Mouse (Mus musculus) liver, adult 2 months (tissue): ENCODE data around the gene Fbxo44. TPM values are rescaled to one million over a fixed set of nuclear protein-coding genes. Genes with fewer than 3 reads are reported as not detected.

Source experiments
- DNase-seq: peaks from one replicate; pipeline ENCODE4 v3.0.0-alpha.2; 2011; ENCODE audit warnings: low read depth, low spot score; ENCODE audit errors: extremely low read depth
- H3K27ac ChIP-seq: fragments of 200-500 bp; replicated peaks from 2 replicates; pipeline ENCODE4 v1.5.1; 2012; ENCODE audit warnings: low read depth, mild to moderate bottlenecking, control low read depth, inconsistent platforms, low read length; ENCODE audit not compliant: insufficient read depth
- H3K27me3 ChIP-seq: fragments of 200-500 bp; 2 replicates; pipeline ENCODE4 v1.6.1; 2012; ENCODE audit warnings: mild to moderate bottlenecking, moderate library complexity, low read length, inconsistent platforms; ENCODE audit not compliant: control insufficient read depth, insufficient read depth
- H3K36me3 ChIP-seq: fragments of 200-500 bp; 2 replicates; pipeline ENCODE4 v1.6.1; 2012; ENCODE audit warnings: low read length, inconsistent platforms; ENCODE audit not compliant: control insufficient read depth, insufficient read depth
- H3K4me1 ChIP-seq: fragments of 200-500 bp; 2 replicates; pipeline ENCODE4 v1.6.1; 2011; ENCODE audit warnings: low read length; ENCODE audit not compliant: control insufficient read depth, insufficient read depth
- H3K4me3 ChIP-seq: fragments of 200-500 bp; 2 replicates; pipeline ENCODE4 v1.5.1; 2011; ENCODE audit warnings: low read depth, mild to moderate bottlenecking, control low read depth, low read length, moderate library complexity; ENCODE audit not compliant: insufficient read depth
- H3K79me2 ChIP-seq: fragments of 200-500 bp; 2 replicates; pipeline ENCODE4 v1.6.1; 2012; ENCODE audit warnings: inconsistent platforms, mild to moderate bottlenecking, low read length, moderate library complexity; ENCODE audit not compliant: control insufficient read depth, insufficient read depth
- H3K9ac ChIP-seq: fragments of 200-500 bp; 2 replicates; pipeline ENCODE4 v1.6.1; 2012; ENCODE audit warnings: low read depth, mild to moderate bottlenecking, control low read depth, inconsistent platforms, low read length
- CTCF ChIP-seq: fragments of 200-500 bp; IDR thresholded peaks from 2 replicates; pipeline ENCODE4 v1.5.1; 2011; ENCODE audit warnings: low read depth, low read length, control low read depth
- POLR2A ChIP-seq: fragments of 200-500 bp; IDR thresholded peaks from 2 replicates; pipeline ENCODE4 v1.6.1; 2011; ENCODE audit warnings: low read length, control low read depth; ENCODE audit not compliant: insufficient read depth; ENCODE audit errors: extremely low read depth
- WGBS: fragments of 180-500 bp; shearing (Covaris S2); methylation state at CpG from one replicate; pipeline ENCODE4 v1.1.7; 2018; 5-methylcytosine and 5-hydroxymethylcytosine counted together
- polyA plus RNA-seq: library from polyadenylated mRNA; depleted of rRNA; stranded (reverse); fragments of >200 nt; gene quantifications from 2 replicates; pipeline ENCODE4 v1.2.3, GENCODE M21; 2012
- total RNA-seq: library from RNA; depleted of rRNA; stranded (reverse); fragments of >200 nt; gene quantifications from 2 replicates; pipeline ENCODE4 v1.2.3, GENCODE M21; 2014

Fbxo44 gene
- total and polyA plus RNA-seq, 2 experiments: 2.2 to 2.7 TPM

- WGBS: 4% methylated on average over 21 of the region's 21 CpGs
- Histone ChIP-seq H3K36me3 (no peaks in the 10 kb centered on the region), H3K27me3 (peaks cover 14% of the 10 kb centered on the region), H3K27ac (no peak overlapping the region), H3K9ac (no peak overlapping the region), H3K4me3 (no peak overlapping the region), H3K4me1 (no peaks in the 10 kb centered on the region), H3K79me2 (no peaks in the 10 kb centered on the region)
- TF ChIP-seq POLR2A: no peak
- TF ChIP-seq CTCF: no peak
- no peak for DNase-seq
These were observed 28.7 kb downstream of the Fbxo44 start for GRCm38 (mm10) chr4:148131497-148132081.

- H3K27ac ChIP-seq: no peak within 1 kb of the TSS
- H3K9ac ChIP-seq: no peak within 1 kb of the TSS
- no peak for DNase-seq
- no peaks in the 10 kb centered on the region for H3K36me3 ChIP-seq
- no peaks in the 10 kb centered on the region for H3K4me1 ChIP-seq
- no peaks in the 10 kb centered on the region for H3K79me2 ChIP-seq
- H3K4me3 ChIP-seq: no peak within 1 kb of the TSS
- H3K27me3 ChIP-seq: peaks cover 14% of the 10 kb centered on the region
- 2% methylated on average over 70 of the region's 87 CpGs for WGBS
- TF ChIP-seq CTCF (no peak), POLR2A (no peak)
These were observed 29.5 kb downstream of the Fbxo44 start, which contains the start of gene Draxin for GRCm38 (mm10) chr4:148130561-148131413. Gene Draxin (minus strand): TSS chr4:148130698.

GRCm38 (mm10) chr4:148130133-148130532 lies 30.1 kb downstream of the Fbxo44 start, which contains the start of gene Mad2l2:
Gene Mad2l2 (plus strand): TSS chr4:148130384.
- Histone ChIP-seq H3K27ac (no peak within 1 kb of the TSS), H3K9ac (no peak within 1 kb of the TSS), H3K4me3 (no peak within 1 kb of the TSS), H3K36me3 (no peaks in the 10 kb centered on the region), H3K79me2 (no peaks in the 10 kb centered on the region), H3K27me3 (peaks cover 14% of the 10 kb centered on the region), H3K4me1 (no peaks in the 10 kb centered on the region)
- no peak for TF ChIP-seq POLR2A
- TF ChIP-seq CTCF: no peak
- 2% methylated on average over 18 of the region's 18 CpGs for WGBS
- no peak for DNase-seq

GRCm38 (mm10) chr4:148128672-148129071 lies 31.6 kb downstream of the Fbxo44 start:
- Histone ChIP-seq H3K27ac (no peak overlapping the region), H3K4me3 (no peak overlapping the region), H3K79me2 (no peaks in the 10 kb centered on the region), H3K27me3 (peaks cover 14% of the 10 kb centered on the region), H3K9ac (no peak overlapping the region), H3K4me1 (no peaks in the 10 kb centered on the region), H3K36me3 (no peaks in the 10 kb centered on the region)
- DNase-seq: no peak
- no peak for TF ChIP-seq CTCF
- TF ChIP-seq POLR2A: no peak
- 62% methylated on average over 2 of the region's 2 CpGs for WGBS

GRCm38 (mm10) chr4:148128241-148128640 lies 32.0 kb downstream of the Fbxo44 start:
- H3K4me3 ChIP-seq: no peak overlapping the region
- no peak overlapping the region for H3K27ac ChIP-seq
- TF ChIP-seq CTCF (no peak), POLR2A (no peak)
- H3K9ac ChIP-seq: no peak overlapping the region
- H3K4me1 ChIP-seq: no peaks in the 10 kb centered on the region
- no peaks in the 10 kb centered on the region for H3K79me2 ChIP-seq
- peaks cover 14% of the 10 kb centered on the region for H3K27me3 ChIP-seq
- DNase-seq: no peak
- no peaks in the 10 kb centered on the region for H3K36me3 ChIP-seq
- WGBS: 43% methylated on average over 1 of the region's 1 CpGs

GRCm38 (mm10) chr4:148122694-148123066 lies 37.6 kb downstream of the Fbxo44 start:
- Histone ChIP-seq H3K27me3 (no peaks in the 10 kb centered on the region), H3K79me2 (no peaks in the 10 kb centered on the region), H3K4me3 (no peak overlapping the region), H3K36me3 (no peaks in the 10 kb centered on the region), H3K9ac (no peak overlapping the region), H3K27ac (no peak overlapping the region), H3K4me1 (no peaks in the 10 kb centered on the region)
- no peak for DNase-seq
- 86% methylated on average over 3 of the region's 3 CpGs for WGBS
- TF ChIP-seq CTCF: no peak
- no peak for TF ChIP-seq POLR2A
